Mouse (Mus musculus) heart, postnatal 0 days (tissue): ENCODE measurements around the gene Tyw1.

Experiments
- CTCF ChIP-seq: IDR thresholded peaks from 2 replicates; pipeline ENCODE4 v1.5.1; 2016; ENCODE audit warnings: antibody characterized with exemption, control low read depth, low read depth
- EP300 ChIP-seq: IDR thresholded peaks from 2 replicates; pipeline ENCODE4 v1.6.1; 2016; ENCODE audit warnings: antibody characterized with exemption, low read depth

DNA sequence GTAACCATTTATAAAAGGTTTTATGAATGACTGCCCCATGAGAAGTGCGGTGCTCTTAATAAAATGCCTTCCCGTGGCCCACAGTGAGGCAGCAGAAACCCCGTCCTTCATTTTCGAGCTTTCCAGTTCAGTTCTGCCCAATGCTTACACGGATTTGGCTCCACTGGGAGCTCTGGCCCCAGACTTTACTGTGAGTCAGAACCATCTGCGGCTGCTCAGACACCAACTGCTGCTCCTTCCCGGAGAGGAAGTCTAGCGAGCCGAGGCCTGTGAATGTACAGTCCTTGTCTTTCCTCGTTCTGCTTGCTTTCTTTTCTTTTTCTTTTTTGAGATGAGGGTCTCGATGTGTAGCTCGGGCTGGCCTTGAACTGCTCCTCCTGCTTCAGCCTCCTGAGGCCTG lies 35.4 kb downstream of the Tyw1 start:
- no peak for TF ChIP-seq CTCF
- no peak for TF ChIP-seq EP300
